ENCODE assay signal across 8 mouse cellular contexts in the genomic region with DNA sequence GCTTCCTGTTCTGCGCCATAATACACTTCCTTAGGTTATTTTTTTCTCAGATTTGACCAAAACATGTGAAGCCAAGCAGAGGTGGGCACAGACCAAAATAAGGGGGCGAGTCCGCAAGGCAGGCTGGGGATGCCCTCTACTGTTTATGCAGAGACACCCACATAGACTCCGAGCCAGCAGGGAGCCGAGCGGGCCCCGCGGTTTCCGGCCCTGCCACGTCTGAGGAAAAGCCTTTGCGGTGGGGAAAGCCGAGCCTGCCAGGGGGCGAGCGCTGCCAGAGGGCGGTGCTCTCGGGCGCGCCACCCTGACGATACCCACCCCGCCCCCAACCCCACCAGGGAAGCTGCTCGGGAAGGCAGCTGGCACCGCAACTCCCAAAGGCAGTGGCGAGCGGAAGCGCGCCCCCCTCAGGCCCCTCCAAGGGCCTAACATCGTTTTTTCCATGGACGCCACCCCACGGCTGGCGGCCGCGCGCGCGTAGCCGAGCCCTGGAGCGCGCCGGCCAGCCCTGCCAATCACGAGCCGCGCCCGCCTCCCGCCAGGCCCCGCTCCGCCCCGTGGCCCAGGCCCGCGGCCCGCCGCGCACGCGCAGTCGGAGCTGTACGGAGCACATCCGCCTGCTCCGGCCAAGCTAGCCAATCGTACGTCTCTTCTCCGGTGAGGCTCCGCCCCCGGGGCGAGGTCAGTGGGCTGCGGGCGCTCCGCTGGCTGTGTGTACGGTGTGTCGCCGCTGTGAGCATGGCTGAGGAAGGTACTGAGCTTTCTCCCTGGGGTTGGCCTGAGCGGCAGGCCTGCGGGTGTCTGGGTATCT. TPM values are rescaled to one million over a fixed set of nuclear protein-coding genes. Genes with fewer than 3 reads are reported as not detected.
DNase-seq lines count a peak whose midpoint lies in the region; ATAC-seq and TF ChIP-seq lines count a peak whose summit lies in the region.

A gene (plus strand): TSS at position 612 of the 811 bp plus-strand sequence.

- peak within 1 kb of the TSS; percentile 70 for H3K4me3 ChIP-seq in hindbrain, embryonic 13.5 days

- ATAC-seq in Patski = peak; percentile 89
- peak; percentile 98 for ATAC-seq in hindbrain, embryonic 13.5 days (ENCODE audit: low FRiP score)

- peaks cover 4% of the 10 kb centered on the region for H3K27me3 ChIP-seq in Patski
- H3K27me3 ChIP-seq in hindbrain, embryonic 13.5 days = no peaks in the 10 kb centered on the region

- peak; percentile 79 for DNase-seq in Patski (ENCODE audit: low read depth, low spot score)
- peak; percentile 99 for DNase-seq in cerebellum, postnatal 14 days
- DNase-seq in frontal cortex, postnatal 14 days (ENCODE audit: low spot score in 2 of 2) = peak; percentile 98 to 99
- peak; percentile 94 to 98 for DNase-seq in layer of hippocampus, postnatal 25 days (ENCODE audit: extremely low spot score in 1 of 2, low spot score in 1 of 2)
- DNase-seq in lung, postnatal 25 days (ENCODE audit: low spot score) = peak; percentile 99
- DNase-seq in retina, embryonic 14.5 days (ENCODE audit: low spot score) = peak; percentile 98
- DNase-seq in thymus, postnatal 4 days = peak; percentile 99

- TF ChIP-seq CTCF in Patski (IDR thresholded peaks at IDR 0.05) = peak; percentile 94

- H3K36me3 ChIP-seq in hindbrain, embryonic 13.5 days = peaks cover 33% of the 10 kb centered on the region

- under 1% methylated on average over 69 of the region's 72 CpGs for WGBS in hindbrain, embryonic 13.5 days

- peak within 1 kb of the TSS; percentile 85 for H3K9ac ChIP-seq in hindbrain, embryonic 13.5 days

- POLR2A ChIA-PET in Patski (lab: Charles Lee) = interaction anchor here (0.9 kb wide), 1 partner anchor 41 kb away, joined by 3 read pairs; no protein-coding TSS in a partner anchor

- H3K4me2 ChIP-seq in hindbrain, embryonic 13.5 days = peak within 1 kb of the TSS; percentile 78

- peaks cover 7% of the 10 kb centered on the region; the same call in 1 of the 2 replicates for H3K4me1 ChIP-seq in hindbrain, embryonic 13.5 days (replicated peaks)

- H3K27ac ChIP-seq in hindbrain, embryonic 13.5 days = peak within 1 kb of the TSS; percentile 97

- H3K9me3 ChIP-seq in hindbrain, embryonic 13.5 days = no peaks in the 10 kb centered on the region

- in situ Hi-C loops in Patski (cut with MboI; ENCODE audit: low pct_unique_long_range_greater_than_20kb) = loop anchor here (10.0 kb wide), 1 partner anchor 196 kb away; a partner anchor contains a TSS

- CTCF ChIA-PET in Patski (lab: Charles Lee) = interaction anchor here (1.0 to 2.3 kb wide), 2 partner anchors 11 to 86 kb away, joined by 3 to 7 read pairs; no protein-coding TSS in a partner anchor

RNA-seq across cellular contexts. Expression of the gene that starts here (rescaled TPM):
- polyA plus RNA-seq in Patski (2021) = 130 TPM
- polyA plus RNA-seq in hindbrain, embryonic 13.5 days (2015; fragmentation: Nextera tagmentation; extraction: Ambion mirVana) = 178 and 182 TPM in 2 replicates
- total RNA-seq in layer of hippocampus, postnatal 25 days (2021) = 100 to 1,000 TPM in 1 of 2 experiments, 10 to 100 TPM in 1; 98.3 to 103 TPM

Comparison
In these comparisons a context has a peak if more than half of its experiments do, and no peak if none do; other contexts are left out.
1. Peak in every context shown above with its lines: DNase-seq, ATAC-seq, H3K4me3 ChIP-seq and H3K27ac ChIP-seq.